Mouse (Mus musculus) stomach, postnatal 0 days (tissue): ENCODE results near the gene Gpr27.

Experiments
- CTCF ChIP-seq: IDR thresholded peaks from 2 replicates; pipeline ENCODE4 v1.5.1; 2016; ENCODE audit warnings: antibody characterized with exemption, low read depth, mild to moderate bottlenecking, moderate library complexity
- EP300 ChIP-seq: optimal IDR thresholded peaks from 2 replicates; pipeline ENCODE3; 2016; ENCODE audit warnings: antibody characterized with exemption

- TF ChIP-seq CTCF: no peak
- no peak for TF ChIP-seq EP300
These were observed 18.0 kb upstream of the Gpr27 start for GRCm38 (mm10) chr6:99674482-99674881.
